Mouse (Mus musculus) heart, embryonic 15.5 days (tissue): Measurements from ENCODE around the gene Col4a2. TPM values are rescaled to one million over a fixed set of nuclear protein-coding genes. Genes with fewer than 3 reads are reported as not detected.

ENCODE experiments used
- ATAC-seq: fragments of 200-750 bp; cut with Nextera tagmentation; replicated peaks from 2 replicates; pipeline ENCODE4 v1.8.0; 2017; ENCODE audit warnings: low read depth, moderate TSS enrichment; ENCODE audit not compliant: insufficient number of reproducible peaks, insufficient read depth, low FRiP score
- H3K27ac ChIP-seq: fragments of 300-500 bp; sonication (generic); 2 replicates; pipeline ENCODE4 v1.5.1; 2015; ENCODE audit warnings: mild to moderate bottlenecking, inconsistent platforms
- H3K27me3 ChIP-seq: fragments of 300-500 bp; sonication (generic); 2 replicates; pipeline ENCODE4 v1.6.1; 2015; ENCODE audit warnings: inconsistent platforms
- H3K36me3 ChIP-seq: fragments of 300-500 bp; sonication (generic); 2 replicates; pipeline ENCODE4 v1.6.1; 2015; ENCODE audit warnings: mild to moderate bottlenecking, inconsistent platforms
- H3K4me1 ChIP-seq: fragments of 300-500 bp; sonication (generic); replicated peaks from 2 replicates; pipeline ENCODE4 v1.6.1; 2015; ENCODE audit warnings: inconsistent platforms
- H3K4me2 ChIP-seq: fragments of 300-500 bp; sonication (generic); 2 replicates; pipeline ENCODE4 v1.6.1; 2015; ENCODE audit warnings: inconsistent platforms, mild to moderate bottlenecking, moderate library complexity
- H3K4me3 ChIP-seq: fragments of 300-500 bp; sonication (generic); 2 replicates; pipeline ENCODE4 v1.5.1; 2015; ENCODE audit warnings: mild to moderate bottlenecking, inconsistent platforms
- H3K9ac ChIP-seq: fragments of 300-500 bp; sonication (generic); 2 replicates; pipeline ENCODE4 v1.6.1; 2015; ENCODE audit warnings: mild to moderate bottlenecking, inconsistent platforms
- H3K9me3 ChIP-seq: fragments of 300-500 bp; sonication (generic); replicated peaks from 2 replicates; pipeline ENCODE4 v1.6.1; 2016; ENCODE audit warnings: inconsistent platforms
- whole genome bisulfite sequencing: fragments of 180-500 bp; shearing (Covaris S2); methylation state at CpG from one replicate; pipeline ENCODE4 v1.1.7; 2015; ENCODE audit warnings: mixed read lengths; 5-methylcytosine and 5-hydroxymethylcytosine counted together
- polyA plus RNA-seq: library from polyadenylated mRNA; unstranded; fragments of >200 nt; fragmentation: Nextera tagmentation; extraction: Ambion mirVana; gene quantifications from 2 replicates; pipeline ENCODE4 v1.2.1, GENCODE M21; 2015

The Col4a2 gene
- polyA plus RNA-seq, 1 experiment from 2014 or later, result 89.8 TPM

DNA sequence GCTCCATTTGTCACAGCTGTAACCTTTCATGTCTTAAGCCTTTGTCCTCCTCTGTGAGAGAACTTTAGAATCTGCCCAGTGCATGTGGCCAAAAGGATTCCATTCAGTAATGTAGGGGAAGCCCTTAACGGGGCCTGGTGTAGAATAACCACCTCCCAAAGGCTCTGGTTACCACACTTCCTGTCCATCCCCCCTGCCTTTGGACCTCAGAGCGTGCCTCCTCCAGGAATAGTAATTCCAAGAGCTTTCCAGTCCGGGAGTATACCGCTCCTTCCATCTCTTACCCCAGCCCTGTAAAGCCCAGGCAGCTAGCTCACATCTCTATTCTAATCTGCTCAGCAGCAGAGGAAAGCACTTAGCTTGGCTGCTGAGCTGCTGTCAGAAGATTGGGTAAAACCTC is 14.7 kb downstream of the Col4a2 start:
- H3K9ac ChIP-seq, result no peak overlapping the region
- no peaks in the 10 kb centered on the region for H3K36me3 ChIP-seq
- ATAC-seq, result 0 out of 2 replicates have a peak, but pooled peaks have one; percentile 7
- H3K9me3 ChIP-seq, result no peaks in the 10 kb centered on the region
- H3K27ac ChIP-seq, result peak overlapping the region; percentile 75
- 13% methylated on average over 4 of the region's 4 CpGs for WGBS
- H3K4me2 ChIP-seq, result no peak overlapping the region
- no peaks in the 10 kb centered on the region for H3K27me3 ChIP-seq
- H3K4me3 ChIP-seq, result no peak overlapping the region
- peaks cover 84% of the 10 kb centered on the region for H3K4me1 ChIP-seq

GRCm38 (mm10) chr8:11327722-11328417 is 15.3 kb downstream of the Col4a2 start:
- peak overlapping the region; percentile 75 for H3K27ac ChIP-seq
- peaks cover 84% of the 10 kb centered on the region for H3K4me1 ChIP-seq
- H3K9me3 ChIP-seq, result no peaks in the 10 kb centered on the region
- no peaks in the 10 kb centered on the region for H3K36me3 ChIP-seq
- no peak overlapping the region for H3K4me3 ChIP-seq
- ATAC-seq, result no peak
- no peak overlapping the region for H3K9ac ChIP-seq
- H3K4me2 ChIP-seq, result no peak overlapping the region
- no peaks in the 10 kb centered on the region for H3K27me3 ChIP-seq
- 52% methylated on average over 5 of the region's 5 CpGs for WGBS

GRCm38 (mm10) chr8:11331561-11331960 is 19.0 kb downstream of the Col4a2 start:
- 22% methylated on average over 4 of the region's 4 CpGs for WGBS
- Histone ChIP-seq H3K36me3 (no peaks in the 10 kb centered on the region), H3K9me3 (no peaks in the 10 kb centered on the region), H3K27ac (peak overlapping the region; percentile 87), H3K4me3 (no peak overlapping the region), H3K27me3 (no peaks in the 10 kb centered on the region), H3K4me1 (peaks cover 82% of the 10 kb centered on the region), H3K9ac (no peak overlapping the region), H3K4me2 (peak overlapping the region; percentile 14; the same call in 1 of the 2 replicates)
- peak; percentile 54 for ATAC-seq

DNA sequence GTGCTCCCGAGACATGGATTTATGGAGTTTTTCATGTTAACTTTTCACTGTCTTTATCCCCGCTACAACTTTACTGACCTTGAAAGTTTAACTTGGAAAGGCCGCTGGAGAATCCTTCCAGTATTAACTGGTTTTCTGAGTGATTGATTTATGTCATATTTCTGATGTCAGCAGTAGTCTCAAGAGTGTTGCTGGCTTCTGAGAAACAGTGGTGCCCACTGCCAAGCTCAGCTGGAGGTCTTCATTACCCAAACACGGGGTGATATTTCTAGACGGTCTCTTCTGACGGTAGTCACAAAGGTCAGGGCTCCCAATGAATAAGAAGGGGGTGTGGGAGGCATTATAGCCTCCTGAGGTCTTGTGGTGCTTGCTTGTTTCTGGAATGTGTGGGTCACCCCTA is 21.1 kb downstream of the Col4a2 start:
- H3K27me3 ChIP-seq, result no peaks in the 10 kb centered on the region
- H3K9ac ChIP-seq, result no peak overlapping the region
- peak overlapping the region; percentile 86 for H3K27ac ChIP-seq
- H3K4me1 ChIP-seq, result peaks cover 78% of the 10 kb centered on the region
- ATAC-seq, result no peak
- no peaks in the 10 kb centered on the region for H3K9me3 ChIP-seq
- no peak overlapping the region for H3K4me3 ChIP-seq
- H3K36me3 ChIP-seq, result no peaks in the 10 kb centered on the region
- H3K4me2 ChIP-seq, result peak overlapping the region; percentile 36; the same call in 1 of the 2 replicates
- 62% methylated on average over 6 of the region's 6 CpGs for WGBS

- no peak overlapping the region for H3K9ac ChIP-seq
- no peaks in the 10 kb centered on the region for H3K27me3 ChIP-seq
- peak overlapping the region; percentile 86 for H3K27ac ChIP-seq
- peaks cover 79% of the 10 kb centered on the region for H3K4me1 ChIP-seq
- H3K4me3 ChIP-seq, result no peak overlapping the region
- H3K9me3 ChIP-seq, result no peaks in the 10 kb centered on the region
- H3K4me2 ChIP-seq, result peak overlapping the region; percentile 36
- 34% methylated on average over 3 of the region's 3 CpGs for WGBS
- ATAC-seq, result peak; percentile 38; the same call in 1 of the 2 replicates
- H3K36me3 ChIP-seq, result no peaks in the 10 kb centered on the region
Observed at GRCm38 (mm10) chr8:11334493-11334892, 21.9 kb downstream of the Col4a2 start.

- WGBS, result 69% methylated on average over 4 of the region's 4 CpGs
- 0 out of 2 replicates have a peak overlapping the region, but pooled peaks have one; percentile 36 for H3K4me2 ChIP-seq
- no peaks in the 10 kb centered on the region for H3K36me3 ChIP-seq
- no peak overlapping the region for H3K9ac ChIP-seq
- H3K9me3 ChIP-seq, result no peaks in the 10 kb centered on the region
- no peak overlapping the region for H3K4me3 ChIP-seq
- H3K4me1 ChIP-seq, result peaks cover 80% of the 10 kb centered on the region
- no peak for ATAC-seq
- peak overlapping the region; percentile 86 for H3K27ac ChIP-seq
- no peaks in the 10 kb centered on the region for H3K27me3 ChIP-seq
Observed at GRCm38 (mm10) chr8:11335238-11335637, 22.6 kb downstream of the Col4a2 start.

DNA sequence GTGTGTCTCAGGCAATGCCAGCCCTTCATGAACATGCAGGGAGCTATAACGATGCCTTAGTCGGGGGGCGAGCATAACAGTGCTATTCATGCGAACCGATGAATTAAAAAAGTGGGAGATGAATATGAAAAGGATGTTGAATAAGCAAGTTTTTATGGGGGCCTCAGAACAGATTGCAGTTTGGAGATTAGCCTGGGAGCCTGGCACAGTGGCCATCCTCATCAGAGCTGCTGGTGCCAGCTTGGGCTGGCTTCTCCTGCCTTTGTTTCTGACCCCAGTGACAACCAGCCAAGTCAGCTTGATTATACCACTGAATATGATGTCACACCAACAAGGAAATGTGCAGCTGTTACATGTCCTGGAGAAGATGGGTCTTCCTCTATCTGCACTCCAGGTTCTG is 23.7 kb downstream of the Col4a2 start:
- peaks cover 80% of the 10 kb centered on the region for H3K4me1 ChIP-seq
- H3K4me2 ChIP-seq, result no peak overlapping the region
- 91% methylated on average over 5 of the region's 5 CpGs for WGBS
- no peaks in the 10 kb centered on the region for H3K36me3 ChIP-seq
- ATAC-seq, result no peak
- H3K9me3 ChIP-seq, result no peaks in the 10 kb centered on the region
- H3K9ac ChIP-seq, result no peak overlapping the region
- H3K27me3 ChIP-seq, result no peaks in the 10 kb centered on the region
- no peak overlapping the region for H3K27ac ChIP-seq
- H3K4me3 ChIP-seq, result no peak overlapping the region

- H3K4me2 ChIP-seq, result no peak overlapping the region
- H3K4me3 ChIP-seq, result no peak overlapping the region
- no peak for ATAC-seq
- H3K27ac ChIP-seq, result no peak overlapping the region
- no peaks in the 10 kb centered on the region for H3K36me3 ChIP-seq
- 86% methylated on average over 10 of the region's 10 CpGs for WGBS
- no peaks in the 10 kb centered on the region for H3K9me3 ChIP-seq
- no peak overlapping the region for H3K9ac ChIP-seq
- peaks cover 77% of the 10 kb centered on the region for H3K4me1 ChIP-seq
- H3K27me3 ChIP-seq, result no peaks in the 10 kb centered on the region
Observed at GRCm38 (mm10) chr8:11337642-11338041, 25.0 kb downstream of the Col4a2 start.

- no peaks in the 10 kb centered on the region for H3K36me3 ChIP-seq
- H3K9me3 ChIP-seq, result no peaks in the 10 kb centered on the region
- H3K4me3 ChIP-seq, result no peak overlapping the region
- H3K4me2 ChIP-seq, result no peak overlapping the region
- H3K4me1 ChIP-seq, result peaks cover 78% of the 10 kb centered on the region
- no peaks in the 10 kb centered on the region for H3K27me3 ChIP-seq
- no peak overlapping the region for H3K27ac ChIP-seq
- WGBS, result 85% methylated on average over 9 of the region's 9 CpGs
- H3K9ac ChIP-seq, result no peak overlapping the region
- no peak for ATAC-seq
Observed at GRCm38 (mm10) chr8:11338507-11338906, 25.9 kb downstream of the Col4a2 start.

GRCm38 (mm10) chr8:11340310-11341110 is 27.9 kb downstream of the Col4a2 start:
- WGBS, result 46% methylated on average over 12 of the region's 12 CpGs
- peak; percentile 47; the same call in 1 of the 2 replicates for ATAC-seq
- H3K4me3 ChIP-seq, result no peak overlapping the region
- 0 out of 2 replicates have a peak overlapping the region, but pooled peaks have one; percentile 9 for H3K4me2 ChIP-seq
- no peaks in the 10 kb centered on the region for H3K9me3 ChIP-seq
- H3K27ac ChIP-seq, result peak overlapping the region; percentile 45
- no peaks in the 10 kb centered on the region for H3K36me3 ChIP-seq
- no peak overlapping the region; the same call in 1 of the 2 replicates for H3K9ac ChIP-seq
- H3K4me1 ChIP-seq, result peaks cover 67% of the 10 kb centered on the region
- H3K27me3 ChIP-seq, result no peaks in the 10 kb centered on the region

GRCm38 (mm10) chr8:11341111-11341566 is 28.5 kb downstream of the Col4a2 start:
- no peak for ATAC-seq
- Histone ChIP-seq H3K27ac (peak overlapping the region; percentile 39), H3K9ac (no peak overlapping the region), H3K9me3 (no peaks in the 10 kb centered on the region), H3K27me3 (no peaks in the 10 kb centered on the region), H3K36me3 (no peaks in the 10 kb centered on the region), H3K4me1 (peaks cover 66% of the 10 kb centered on the region), H3K4me2 (no peak overlapping the region), H3K4me3 (no peak overlapping the region)
- 55% methylated on average over 3 of the region's 3 CpGs for WGBS
